Mouse (Mus musculus) common myeloid progenitor, adult 5-6 weeks (primary cell): ENCODE measurements around the gene Rhox13. TPM values are rescaled to one million over a fixed set of nuclear protein-coding genes. Genes with fewer than 3 reads are reported as not detected.

Source experiments
- ATAC-seq: replicated peaks from 2 replicates; pipeline ENCODE4 v1.8.0; 2016; ENCODE audit warnings: low read depth, mild to moderate bottlenecking, moderate TSS enrichment, inconsistent platforms; ENCODE audit not compliant: poor library complexity, severe bottlenecking
- total RNA-seq: library from RNA; stranded (forward); fragments of 200-1000, 187-1606 nt; gene quantifications from 2 replicates; pipeline ENCODE4 v1.2.3, GENCODE M21; 2017

Gene Rhox13
- total RNA-seq, result not detected in 2 replicates

GRCm38 (mm10) chrX:38120982-38121381 is at the start of gene Rhox13:
Gene Rhox13 (plus strand): TSS chrX:38121219.
- ATAC-seq, result no peak

GRCm38 (mm10) chrX:38084226-38084625 is 36.8 kb upstream of the Rhox13 start:
- ATAC-seq, result peak; percentile 47; the same call in 1 of the 2 replicates

GRCm38 (mm10) chrX:38085041-38085440 is 36.0 kb upstream of the Rhox13 start, which contains the start of gene Rhox11:
Gene Rhox11 (minus strand): TSS chrX:38085141.
- no peak for ATAC-seq

GRCm38 (mm10) chrX:38110807-38111206 is 10.2 kb upstream of the Rhox13 start, which contains the start of gene Rhox12:
Gene Rhox12 (minus strand): TSS chrX:38110907.
- ATAC-seq, result no peak

GRCm38 (mm10) chrX:38121478-38121877 is 459 bp downstream of the Rhox13 start:
- ATAC-seq, result no peak

- ATAC-seq, result no peak
Measured at GRCm38 (mm10) chrX:38159097-38159496, 38.1 kb downstream of the Rhox13 start.

GRCm38 (mm10) chrX:38165315-38165714 is 44.3 kb downstream of the Rhox13 start:
- no peak for ATAC-seq

GRCm38 (mm10) chrX:38166064-38166463 is 45.0 kb downstream of the Rhox13 start:
- ATAC-seq, result no peak

GRCm38 (mm10) chrX:38166592-38166991 is 45.6 kb downstream of the Rhox13 start:
- ATAC-seq, result no peak

Other genes with a start within 250 kb of the Rhox13 start
- not detected in 2 replicates for gene Rhox8, start 242.3 kb upstream of the Rhox13 start, total RNA-seq
- not detected in 2 replicates for gene Rhox7b, start 224.0 kb upstream of the Rhox13 start, total RNA-seq
- not detected in 2 replicates for gene Rhox9, start 219.4 kb upstream of the Rhox13 start, total RNA-seq
- not detected in 2 replicates for gene Btg1-ps1, start 102.4 kb upstream of the Rhox13 start, total RNA-seq
- gene Btg1-ps2, start 78.1 kb upstream of the Rhox13 start, total RNA-seq, result not detected in 2 replicates
- gene Rhox10, start 54.7 kb upstream of the Rhox13 start, total RNA-seq, result not detected in 2 replicates
- gene Rhox11, start 36.1 kb upstream of the Rhox13 start, total RNA-seq, result not detected in 2 replicates
- not detected in 2 replicates for gene Rhox12, start 10.3 kb upstream of the Rhox13 start, total RNA-seq
- gene Zbtb33, start 68.6 kb downstream of the Rhox13 start, total RNA-seq, result 30.6 and 31.5 TPM in 2 replicates
- not detected in 2 replicates for gene Tmem255a, start 131.2 kb downstream of the Rhox13 start, total RNA-seq
- not detected in 2 replicates for gene Atp1b4, start 195.0 kb downstream of the Rhox13 start, total RNA-seq